In the genomic region with DNA sequence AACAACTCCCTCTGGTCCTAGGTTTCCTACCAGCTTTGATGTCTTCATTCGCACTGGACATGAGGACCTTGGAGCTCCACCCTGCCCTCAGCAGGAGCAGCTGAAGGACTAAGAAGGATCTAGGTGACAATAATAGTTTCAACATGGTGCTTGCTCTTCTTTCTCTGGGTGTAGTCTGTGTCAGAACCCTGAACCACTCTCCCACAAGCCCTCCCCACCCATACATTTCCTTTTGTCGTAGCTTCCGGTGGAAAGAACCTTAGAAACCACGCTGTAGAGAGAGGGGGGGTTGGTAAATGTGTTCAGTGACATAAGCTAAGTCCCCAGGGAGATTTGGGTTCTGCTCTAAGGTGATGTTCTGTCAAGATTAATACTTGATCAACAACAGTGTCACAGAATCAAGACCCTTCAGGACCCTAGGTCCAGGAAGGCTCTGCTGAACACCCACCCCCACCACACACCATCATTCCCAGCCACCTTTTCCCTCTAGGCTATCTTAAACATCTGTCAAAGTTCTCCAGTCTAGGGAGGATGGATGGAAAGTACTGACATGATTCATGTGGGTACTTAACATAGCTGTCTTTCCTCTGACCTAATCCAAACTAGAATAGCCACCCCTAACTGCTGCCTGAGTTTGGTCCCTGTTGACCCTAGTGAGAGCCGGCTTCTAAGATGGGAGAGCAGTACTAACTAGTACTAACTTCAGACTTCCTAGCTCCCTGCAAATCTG, we compare ENCODE assay signal across 8 mouse cellular contexts. TPM values are rescaled to one million over a fixed set of nuclear protein-coding genes. Genes with fewer than 3 reads are reported as not detected.
DNase-seq lines count a peak whose midpoint lies in the region; ATAC-seq lines count a peak whose summit lies in the region.

A gene (minus strand): TSS at position 231 of the 730 bp plus-strand sequence.

- H3K4me3 ChIP-seq in heart, embryonic 16.5 days (ENCODE audit: low read length): peak within 1 kb of the TSS; percentile 39
- H3K4me3 ChIP-seq in midbrain, embryonic 15.5 days: no peak within 1 kb of the TSS

- H3K9ac ChIP-seq in heart, embryonic 16.5 days (ENCODE audit: low read length): peak within 1 kb of the TSS; percentile 29; the same call in 1 of the 2 replicates
- H3K9ac ChIP-seq in midbrain, embryonic 15.5 days: no peak within 1 kb of the TSS

- 0 out of 2 replicates have a peak, but pooled peaks have one; percentile 41 for ATAC-seq in heart, embryonic 16.5 days (replicated peaks; ENCODE audit: extremely low read depth, insufficient read depth, low FRiP score)
- ATAC-seq in midbrain, embryonic 15.5 days (replicated peaks): no peak

- H3K27ac ChIP-seq in heart, embryonic 16.5 days (ENCODE audit: low read length): peak within 1 kb of the TSS; percentile 31; the same call in 1 of the 2 replicates
- no peak within 1 kb of the TSS for H3K27ac ChIP-seq in midbrain, embryonic 15.5 days

- H3K36me3 ChIP-seq in heart, embryonic 16.5 days (ENCODE audit: control insufficient read depth, insufficient read depth): no peaks in the 10 kb centered on the region
- no peaks in the 10 kb centered on the region for H3K36me3 ChIP-seq in midbrain, embryonic 15.5 days (replicated peaks)

- H3K4me2 ChIP-seq in heart, embryonic 16.5 days (ENCODE audit: low read depth, low read length): peak within 1 kb of the TSS; percentile 43
- H3K4me2 ChIP-seq in midbrain, embryonic 15.5 days: no peak within 1 kb of the TSS

- no peaks in the 10 kb centered on the region for H3K9me3 ChIP-seq in heart, embryonic 16.5 days (replicated peaks; ENCODE audit: control insufficient read depth, low read length)
- no peaks in the 10 kb centered on the region for H3K9me3 ChIP-seq in midbrain, embryonic 15.5 days

- WGBS in heart, embryonic 16.5 days: 54% methylated on average over 5 of the region's 5 CpGs
- 79% methylated on average over 4 of the region's 5 CpGs for WGBS in midbrain, embryonic 15.5 days

- H3K4me1 ChIP-seq in heart, embryonic 16.5 days (ENCODE audit: control insufficient read depth, insufficient read depth, low read length): no peaks in the 10 kb centered on the region
- H3K4me1 ChIP-seq in midbrain, embryonic 15.5 days: no peaks in the 10 kb centered on the region

- no peaks in the 10 kb centered on the region; the same call in none of the 2 replicates for H3K27me3 ChIP-seq in heart, embryonic 16.5 days (ENCODE audit: control insufficient read depth, insufficient read depth, low read length)
- no peaks in the 10 kb centered on the region; the same call in 1 of the 2 replicates for H3K27me3 ChIP-seq in midbrain, embryonic 15.5 days (replicated peaks)

- no peak for DNase-seq in adrenal gland, postnatal 4 days (ENCODE audit: low spot score in 2 of 2)
- no peak for DNase-seq in adrenal gland, postnatal 25 days
- DNase-seq in CD8-positive naive resting alpha-beta T cell, adult 2 months (ENCODE audit: low read depth in 2 of 2, low spot score in 2 of 2): peak; percentile 60 to 68
- DNase-seq in lung, postnatal 25 days (ENCODE audit: low spot score): peak; percentile 55
- no peak for DNase-seq in right cerebral cortex, postnatal 14 days
- DNase-seq in frontal cortex, adult 2 months (ENCODE audit: extremely low spot score in 1 of 2, low spot score in 1 of 2): no peak

RNA-seq across cellular contexts. Expression of the gene that starts here (rescaled TPM):
- 10 to 100 TPM; 10.4 TPM for total RNA-seq in adrenal gland, postnatal 4 days (2021)
- 8.3 and 9.7 TPM in 2 replicates for total RNA-seq in adrenal gland, postnatal 25 days (2021)
- 28.9 and 43.8 TPM in 2 replicates for polyA plus RNA-seq in heart, embryonic 16.5 days (2015; fragmentation: Nextera tagmentation; extraction: Ambion mirVana)
- 6.7 and 7.2 TPM in 2 replicates for polyA plus RNA-seq in midbrain, embryonic 15.5 days (2015; fragmentation: Nextera tagmentation; extraction: Ambion mirVana)
- 3.8 and 4.3 TPM in 2 replicates for polyA plus RNA-seq in frontal cortex, adult 2 months (2012; rRNA removed)

Comparison
In these comparisons a context has a peak if more than half of its experiments do, and no peak if none do; other contexts are left out.
1. DNase-seq: peak in CD8-positive naive resting alpha-beta T cell, adult 2 months (2 of 2) and lung, postnatal 25 days (single experiment); none in adrenal gland, postnatal 4 days (0 of 2), adrenal gland, postnatal 25 days (single experiment), right cerebral cortex, postnatal 14 days (single experiment) and frontal cortex, adult 2 months (0 of 2).